In the genomic region with DNA sequence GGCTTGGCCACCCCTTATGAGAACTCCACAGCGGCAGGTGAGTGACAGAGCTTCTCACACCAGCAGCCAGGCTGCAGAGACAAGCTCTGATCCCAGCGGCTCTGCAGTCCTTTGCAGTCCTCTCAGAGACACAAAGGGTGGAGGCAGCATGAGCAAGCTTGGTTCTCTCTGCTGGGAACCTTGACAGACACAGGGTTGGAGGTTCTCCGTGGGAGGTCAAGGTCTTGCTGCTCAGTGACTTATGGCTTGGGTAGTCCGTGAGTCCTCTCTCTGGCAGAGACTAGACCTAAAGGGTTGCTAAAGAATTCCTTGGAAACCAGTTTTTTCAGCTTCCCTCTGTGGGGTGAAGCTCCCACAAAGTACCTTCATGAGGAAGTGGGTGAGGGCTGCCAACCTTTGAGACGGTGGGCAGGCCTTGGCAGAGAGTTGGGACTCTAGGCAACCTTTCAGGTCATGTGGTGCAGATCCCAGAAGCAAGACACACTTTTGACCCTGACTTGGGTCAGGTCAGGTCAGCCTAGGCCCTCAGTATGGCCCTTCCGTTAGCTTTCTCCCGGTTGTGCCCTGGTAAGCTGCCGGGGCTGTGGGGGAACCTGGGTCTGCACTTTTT, we compare ENCODE assay signal across 26 mouse cellular contexts. TPM values are rescaled to one million over a fixed set of nuclear protein-coding genes. Genes with fewer than 3 reads are reported as not detected.
DNase-seq lines count a peak whose midpoint lies in the region; ATAC-seq lines count a peak whose summit lies in the region.
"Had no signal": no experiment of that assay in that cellular context is flagged by ENCODE, and none has a peak within 500 bp of the region (broad histone marks: within the 10 kb centered on the region; RNA-seq: fewer than 3 reads in every experiment).

No protein-coding gene starts in this region.

- H3K4me3 ChIP-seq in kidney, embryonic 14.5 days (ENCODE audit: low read length): no peak overlapping the region
- H3K4me3 ChIP-seq in limb, embryonic 10.5 days: no peak overlapping the region
- H3K4me3 ChIP-seq: embryonic facial prominence, embryonic 15.5 days; erythroblast, embryonic 14.5 days; forebrain, embryonic 10.5 days; gastrocnemius, adult 2 months; heart, embryonic 12.5 days; hindbrain, embryonic 10.5 days had no signal

- H3K27me3 ChIP-seq in kidney, embryonic 14.5 days (ENCODE audit: control insufficient read depth, insufficient read depth, low read length): no peaks in the 10 kb centered on the region
- no peaks in the 10 kb centered on the region for H3K27me3 ChIP-seq in limb, embryonic 10.5 days (ENCODE audit: low read depth, poor library complexity, severe bottlenecking)
- H3K27me3 ChIP-seq: embryonic facial prominence, embryonic 15.5 days; heart, embryonic 12.5 days had no signal

- H3K4me2 ChIP-seq in kidney, embryonic 14.5 days (replicated peaks; ENCODE audit: low read depth, low read length): no peak overlapping the region
- H3K4me2 ChIP-seq: embryonic facial prominence, embryonic 15.5 days; heart, embryonic 12.5 days; hindbrain, embryonic 14.5 days had no signal

- peak; percentile 52 for DNase-seq in kidney, adult 11 months
- DNase-seq in kidney, adult 9 months: peak; percentile 27
- no peak for DNase-seq in kidney, postnatal 4 days
- peak; percentile 48 for DNase-seq in adrenal gland, postnatal 14 days
- DNase-seq in limb, embryonic 10.5 days (ENCODE audit: low spot score): no peak
- no peak for DNase-seq in thymus, postnatal 36 days
- DNase-seq: cerebellum, adult 11 months; cerebellum, adult 8-10 months; cerebellum, postnatal 14 days; embryo, embryonic 11 days; gastrocnemius, adult 2 months; gastrocnemius, postnatal 25 days had no signal

- 72% methylated on average over 8 of the region's 8 CpGs for WGBS in kidney, embryonic 14.5 days
- WGBS in limb, embryonic 10.5 days: 73% methylated on average over 8 of the region's 8 CpGs

- no peaks in the 10 kb centered on the region for H3K4me1 ChIP-seq in kidney, embryonic 14.5 days (ENCODE audit: control insufficient read depth, insufficient read depth, low read length)
- H3K4me1 ChIP-seq in limb, embryonic 10.5 days: peaks cover 7% of the 10 kb centered on the region; the same call in 1 of the 2 replicates
- H3K4me1 ChIP-seq: embryonic facial prominence, embryonic 15.5 days had no signal

- no peak overlapping the region for H3K27ac ChIP-seq in kidney, embryonic 14.5 days (ENCODE audit: low read depth, low read length)
- H3K27ac ChIP-seq in limb, embryonic 10.5 days: 0 out of 2 replicates have a peak overlapping the region, but pooled peaks have one; percentile 27
- H3K27ac ChIP-seq: embryonic facial prominence, embryonic 15.5 days; forebrain, embryonic 10.5 days; gastrocnemius, adult 2 months; hindbrain, embryonic 10.5 days; hindbrain, embryonic 14.5 days had no signal

- H3K9ac ChIP-seq in kidney, embryonic 14.5 days (ENCODE audit: low read depth, low read length): no peak overlapping the region
- H3K9ac ChIP-seq: embryonic facial prominence, embryonic 15.5 days; heart, embryonic 12.5 days; hindbrain, embryonic 14.5 days had no signal

- no peaks in the 10 kb centered on the region for H3K9me3 ChIP-seq in kidney, embryonic 14.5 days (ENCODE audit: control insufficient read depth, low read length)
- no peaks in the 10 kb centered on the region for H3K9me3 ChIP-seq in limb, embryonic 10.5 days (replicated peaks)
- H3K9me3 ChIP-seq: embryonic facial prominence, embryonic 15.5 days; forebrain, embryonic 10.5 days; hindbrain, embryonic 10.5 days had no signal

- no peak for ATAC-seq in kidney, embryonic 14.5 days (ENCODE audit: low FRiP score, low TSS enrichment)
- ATAC-seq: forebrain, embryonic 14.5 days had no signal

- no peaks in the 10 kb centered on the region for H3K36me3 ChIP-seq in kidney, embryonic 14.5 days (ENCODE audit: control insufficient read depth, insufficient read depth, low read length)
- no peaks in the 10 kb centered on the region for H3K36me3 ChIP-seq in limb, embryonic 10.5 days
- H3K36me3 ChIP-seq: embryonic facial prominence, embryonic 15.5 days; forebrain, embryonic 10.5 days; G1E; heart, embryonic 12.5 days; hindbrain, embryonic 10.5 days had no signal

RNA-seq across cellular contexts. Expression of a gene that starts 24.5 kb away (rescaled TPM):
- 0.40 TPM in 1 of 2 replicates, not detected in the other for polyA plus RNA-seq in kidney, embryonic 14.5 days (2014; fragmentation: Nextera tagmentation; extraction: Ambion mirVana)
- total RNA-seq in adrenal gland, postnatal 14 days (2021): 0.94 TPM in 1 of 2 replicates, not detected in the other
- polyA plus RNA-seq in limb, embryonic 10.5 days (2016; fragmentation: Nextera tagmentation; extraction: Ambion mirVana): 0.21 TPM in 1 of 2 replicates, not detected in the other
- total RNA-seq: common myeloid progenitor, adult 5-6 weeks; G1E; heart, adult 8-10 months; heart, postnatal 25 days had no signal
- polyA plus RNA-seq: erythroblast, embryonic 14.5 days; G1E; hindbrain, embryonic 10.5 days had no signal

RNA-seq across cellular contexts. Expression of a gene that starts 38.4 kb away (rescaled TPM):
- polyA plus RNA-seq in kidney, embryonic 14.5 days (2014; fragmentation: Nextera tagmentation; extraction: Ambion mirVana): 0.77 and 1.0 TPM in 2 replicates
- total RNA-seq in adrenal gland, postnatal 14 days (2021): not detected in 2 replicates
- 1.9 and 2.2 TPM in 2 replicates for polyA plus RNA-seq in limb, embryonic 10.5 days (2016; fragmentation: Nextera tagmentation; extraction: Ambion mirVana)
- total RNA-seq: gastrocnemius, adult 2 months; gastrocnemius, postnatal 25 days; granulocyte monocyte progenitor cell, adult 5-6 weeks; heart, adult 8-10 months; heart, postnatal 25 days had no signal
- polyA plus RNA-seq: brain, embryonic 14.5 days; erythroblast, embryonic 14.5 days; G1E had no signal

RNA-seq across cellular contexts. Expression of a gene that starts 52.6 kb away (rescaled TPM):
- polyA plus RNA-seq in kidney, embryonic 14.5 days (2014; fragmentation: Nextera tagmentation; extraction: Ambion mirVana): 0.60 and 0.66 TPM in 2 replicates
- total RNA-seq in adrenal gland, postnatal 14 days (2021): not detected in 2 replicates
- polyA plus RNA-seq in limb, embryonic 10.5 days (2016; fragmentation: Nextera tagmentation; extraction: Ambion mirVana): 11.5 and 25.1 TPM in 2 replicates
- total RNA-seq: common myeloid progenitor, adult 5-6 weeks; gastrocnemius, adult 2 months; gastrocnemius, postnatal 25 days; granulocyte monocyte progenitor cell, adult 5-6 weeks; heart, adult 8-10 months; heart, postnatal 25 days had no signal
- polyA plus RNA-seq: erythroblast, embryonic 14.5 days; G1E had no signal

RNA-seq across cellular contexts. Expression of a gene that starts 56.5 kb away (rescaled TPM):
- polyA plus RNA-seq in kidney, embryonic 14.5 days (2014; fragmentation: Nextera tagmentation; extraction: Ambion mirVana): 64.0 and 74.4 TPM in 2 replicates
- total RNA-seq in adrenal gland, postnatal 14 days (2021): 66.2 and 71.8 TPM in 2 replicates
- polyA plus RNA-seq in limb, embryonic 10.5 days (2016; fragmentation: Nextera tagmentation; extraction: Ambion mirVana): 78.6 and 79.5 TPM in 2 replicates

Comparison
In these comparisons a context has a peak if more than half of its experiments do, and no peak if none do; other contexts are left out.
1. DNase-seq: peak in kidney, adult 11 months (single experiment), kidney, adult 9 months (single experiment) and adrenal gland, postnatal 14 days (single experiment); none in kidney, postnatal 4 days (0 of 2), limb, embryonic 10.5 days (single experiment) and thymus, postnatal 36 days (0 of 2).